Mouse (Mus musculus): ENCODE results near the gene Coro1c. TPM values are rescaled to one million over a fixed set of nuclear protein-coding genes. Genes with fewer than 3 reads are reported as not detected.

Gene Coro1c
- polyA plus RNA-seq, 1 experiment from 2014 or later: 116 TPM

DNA sequence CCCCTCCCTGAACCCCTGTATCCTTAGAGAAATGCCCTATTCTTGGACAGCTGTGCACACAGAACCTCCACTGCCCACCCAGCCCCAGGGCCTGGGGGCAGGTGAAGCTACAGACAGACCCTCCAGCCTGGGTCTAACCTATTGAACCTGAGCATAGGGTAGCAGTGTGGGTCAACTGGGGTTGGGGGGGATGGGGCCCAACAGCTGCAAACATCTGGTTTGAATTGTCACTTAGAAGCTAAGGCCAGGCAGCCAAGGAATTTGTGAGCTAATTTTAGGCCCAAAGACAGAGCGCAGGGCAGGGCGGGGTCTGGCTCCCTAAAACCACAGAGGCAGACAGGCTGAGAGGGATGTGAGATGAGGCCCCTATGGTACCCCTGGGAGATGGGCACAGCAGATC is 100.4 kb downstream of the Coro1c start:
- Histone ChIP-seq H3K36me3 (ENCODE audit: control insufficient read depth, insufficient read depth) (no peaks in the 10 kb centered on the region), H3K4me1 (replicated peaks; ENCODE audit: control insufficient read depth, insufficient read depth, low read length) (no peaks in the 10 kb centered on the region), H3K4me3 (ENCODE audit: low read depth, low read length) (no peak overlapping the region), H3K27me3 (replicated peaks; ENCODE audit: control insufficient read depth, insufficient read depth, low read length) (no peaks in the 10 kb centered on the region), H3K27ac (ENCODE audit: low read depth, low read length) (no peak overlapping the region), H3K9ac (ENCODE audit: low read depth, low read length) (no peak overlapping the region), H3K4me2 (replicated peaks; ENCODE audit: low read depth) (no peak overlapping the region), H3K9me3 (ENCODE audit: control insufficient read depth) (no peaks in the 10 kb centered on the region)
- no peak for ATAC-seq
- TF ChIP-seq CTCF (IDR thresholded peaks at IDR 0.05; ENCODE audit: low read depth): no peak
- 64% methylated on average over 2 of the region's 2 CpGs for WGBS

GRCm38 (mm10) chr5:113807712-113808111 is 100.8 kb downstream of the Coro1c start:
- no peaks in the 10 kb centered on the region for H3K27me3 ChIP-seq (replicated peaks; ENCODE audit: control insufficient read depth, insufficient read depth, low read length)
- WGBS: 61% methylated on average over 9 of the region's 9 CpGs
- H3K9ac ChIP-seq (ENCODE audit: low read depth, low read length): no peak overlapping the region
- no peaks in the 10 kb centered on the region for H3K9me3 ChIP-seq (ENCODE audit: control insufficient read depth)
- H3K4me2 ChIP-seq (replicated peaks; ENCODE audit: low read depth): no peak overlapping the region
- TF ChIP-seq CTCF (IDR thresholded peaks at IDR 0.05; ENCODE audit: low read depth): no peak
- ATAC-seq: no peak
- H3K4me1 ChIP-seq (replicated peaks; ENCODE audit: control insufficient read depth, insufficient read depth, low read length): no peaks in the 10 kb centered on the region
- no peaks in the 10 kb centered on the region for H3K36me3 ChIP-seq (ENCODE audit: control insufficient read depth, insufficient read depth)
- no peak overlapping the region for H3K4me3 ChIP-seq (ENCODE audit: low read depth, low read length)
- no peak overlapping the region for H3K27ac ChIP-seq (ENCODE audit: low read depth, low read length)

DNA sequence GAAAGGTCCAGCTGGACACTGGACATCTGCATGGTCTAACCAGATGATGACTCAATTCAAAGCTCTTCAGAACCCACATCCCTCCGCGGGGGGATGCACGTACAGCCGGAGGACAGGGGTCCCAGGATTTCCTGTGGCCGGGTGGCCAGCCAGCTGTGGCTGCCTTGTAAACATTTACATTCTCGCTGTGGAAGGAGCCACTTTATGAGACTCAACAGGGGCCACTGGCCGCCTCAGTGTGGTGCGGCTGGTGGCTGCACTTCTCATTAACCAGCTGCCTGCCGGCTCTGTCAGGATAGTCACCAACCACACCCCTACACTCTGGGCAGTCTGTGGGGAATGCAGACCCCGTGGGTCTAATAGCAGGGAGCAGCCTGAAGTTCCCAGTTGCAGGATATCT is 102.1 kb downstream of the Coro1c start:
- Histone ChIP-seq H3K27me3 (replicated peaks; ENCODE audit: control insufficient read depth, insufficient read depth, low read length) (no peaks in the 10 kb centered on the region), H3K4me2 (replicated peaks; ENCODE audit: low read depth) (no peak overlapping the region), H3K9ac (ENCODE audit: low read depth, low read length) (no peak overlapping the region), H3K4me3 (ENCODE audit: low read depth, low read length) (no peak overlapping the region), H3K4me1 (replicated peaks; ENCODE audit: control insufficient read depth, insufficient read depth, low read length) (no peaks in the 10 kb centered on the region), H3K27ac (ENCODE audit: low read depth, low read length) (no peak overlapping the region), H3K36me3 (ENCODE audit: control insufficient read depth, insufficient read depth) (no peaks in the 10 kb centered on the region), H3K9me3 (ENCODE audit: control insufficient read depth) (no peaks in the 10 kb centered on the region)
- no peak for TF ChIP-seq CTCF (IDR thresholded peaks at IDR 0.05; ENCODE audit: low read depth)
- 0 out of 2 replicates have a peak, but pooled peaks have one; percentile 28 for ATAC-seq
- 18% methylated on average over 10 of the region's 10 CpGs for whole genome bisulfite sequencing

- H3K36me3 ChIP-seq (ENCODE audit: control insufficient read depth, insufficient read depth): no peaks in the 10 kb centered on the region
- 77% methylated on average over 9 of the region's 9 CpGs for WGBS
- ATAC-seq: no peak
- no peaks in the 10 kb centered on the region for H3K27me3 ChIP-seq (replicated peaks; ENCODE audit: control insufficient read depth, insufficient read depth, low read length)
- no peaks in the 10 kb centered on the region for H3K9me3 ChIP-seq (ENCODE audit: control insufficient read depth)
- no peak overlapping the region for H3K27ac ChIP-seq (ENCODE audit: low read depth, low read length)
- no peak overlapping the region for H3K9ac ChIP-seq (ENCODE audit: low read depth, low read length)
- TF ChIP-seq CTCF (IDR thresholded peaks at IDR 0.05; ENCODE audit: low read depth): no peak
- H3K4me3 ChIP-seq (ENCODE audit: low read depth, low read length): no peak overlapping the region
- H3K4me1 ChIP-seq (replicated peaks; ENCODE audit: control insufficient read depth, insufficient read depth, low read length): no peaks in the 10 kb centered on the region
- H3K4me2 ChIP-seq (replicated peaks; ENCODE audit: low read depth): no peak overlapping the region
Observed at GRCm38 (mm10) chr5:113805301-113805700, 103.3 kb downstream of the Coro1c start.

DNA sequence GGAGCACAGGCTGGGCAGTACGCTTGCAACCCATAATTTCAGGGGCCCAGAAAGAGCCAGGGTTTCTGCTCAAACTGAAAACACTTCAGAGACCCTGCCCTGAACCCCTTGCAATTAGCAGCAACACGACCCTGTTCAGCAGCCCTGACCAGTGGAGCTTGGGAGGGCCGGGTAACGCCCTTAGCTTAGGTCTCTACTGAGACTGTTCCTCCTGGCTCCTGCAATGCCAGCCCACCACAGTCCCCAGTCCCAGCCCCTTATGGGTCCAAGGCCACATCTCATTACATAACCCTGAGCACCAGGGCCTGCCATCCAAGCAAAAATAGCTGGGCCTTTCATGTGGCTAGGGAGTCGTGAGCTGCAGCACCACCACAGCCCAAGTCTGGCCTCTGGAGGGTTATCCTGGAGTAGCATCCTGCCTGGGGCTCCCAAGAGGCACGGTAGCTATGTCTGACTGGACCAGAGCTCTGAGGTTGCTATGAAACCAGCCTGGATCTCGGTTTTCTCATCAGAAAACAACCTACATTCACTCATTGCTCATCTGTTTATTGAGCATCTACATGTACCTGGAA is 104.1 kb downstream of the Coro1c start:
- H3K4me2 ChIP-seq (replicated peaks; ENCODE audit: low read depth): no peak overlapping the region
- ATAC-seq: no peak

DNA sequence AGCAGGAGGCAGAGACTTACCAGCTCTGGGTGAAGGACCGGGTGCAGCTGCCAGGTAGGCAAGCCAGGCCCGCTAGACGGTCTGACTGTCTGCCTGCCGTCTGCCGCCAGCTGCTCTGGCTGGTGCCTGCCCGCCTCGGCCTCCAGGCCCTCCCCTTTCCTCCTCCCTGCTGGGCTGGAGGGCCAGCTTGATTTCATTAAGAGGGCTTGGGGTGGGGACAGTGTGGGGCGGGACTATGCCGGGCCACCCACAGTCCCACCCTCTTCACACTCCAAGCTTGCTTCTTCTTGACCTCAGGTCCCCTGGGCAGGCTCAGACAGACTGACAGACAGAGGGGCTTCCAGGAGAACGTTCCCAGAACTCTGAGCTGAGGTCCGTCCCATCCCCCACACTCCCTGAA is 108.3 kb downstream of the Coro1c start, which contains the start of gene Tmem119:
Gene Tmem119, minus strand, starts transcription at position 237 of the 400 bp plus-strand sequence.
- TF ChIP-seq CTCF (IDR thresholded peaks at IDR 0.05; ENCODE audit: low read depth): no peak
- ATAC-seq: peak; percentile 68
- Histone ChIP-seq H3K4me1 (replicated peaks; ENCODE audit: control insufficient read depth, insufficient read depth, low read length) (no peaks in the 10 kb centered on the region), H3K27me3 (replicated peaks; ENCODE audit: control insufficient read depth, insufficient read depth, low read length) (no peaks in the 10 kb centered on the region), H3K9me3 (ENCODE audit: control insufficient read depth) (no peaks in the 10 kb centered on the region), H3K36me3 (ENCODE audit: control insufficient read depth, insufficient read depth) (0 out of 2 replicates have a peak, but pooled peaks cover 2% of the 10 kb centered on the region), H3K9ac (ENCODE audit: low read depth, low read length) (no peak within 1 kb of the TSS; the same call in 1 of the 2 replicates), H3K4me2 (replicated peaks; ENCODE audit: low read depth) (peak within 1 kb of the TSS; percentile 52), H3K27ac (ENCODE audit: low read depth, low read length) (peak within 1 kb of the TSS; percentile 21; the same call in 1 of the 2 replicates), H3K4me3 (ENCODE audit: low read depth, low read length) (peak within 1 kb of the TSS; percentile 34)
- 0% methylated on average over 11 of the region's 11 CpGs for WGBS

More for the DNA sequence above, 104.1 kb downstream of the Coro1c start:
- Histone ChIP-seq H3K4me1 (replicated peaks; ENCODE audit: control insufficient read depth, insufficient read depth, low read length) (no peaks in the 10 kb centered on the region), H3K9ac (ENCODE audit: low read depth, low read length) (no peak overlapping the region), H3K36me3 (ENCODE audit: control insufficient read depth, insufficient read depth) (no peaks in the 10 kb centered on the region), H3K27me3 (replicated peaks; ENCODE audit: control insufficient read depth, insufficient read depth, low read length) (no peaks in the 10 kb centered on the region), H3K4me3 (ENCODE audit: low read depth, low read length) (no peak overlapping the region), H3K27ac (ENCODE audit: low read depth, low read length) (no peak overlapping the region), H3K9me3 (ENCODE audit: control insufficient read depth) (no peaks in the 10 kb centered on the region)
- peak; percentile 36 for TF ChIP-seq CTCF (IDR thresholded peaks at IDR 0.05; ENCODE audit: low read depth)
- 55% methylated on average over 7 of the region's 7 CpGs for WGBS

All from intestine, postnatal 0 days (tissue).